Mouse (Mus musculus): Measurements from ENCODE around the gene Fto.

GRCm38 (mm10) chr8:91426496-91426895, 113.2 kb downstream of the Fto start:
- TF ChIP-seq CTCF (IDR thresholded peaks at IDR 0.05; ENCODE audit: borderline replicate concordance, insufficient read depth, low read depth, low read length) = no peak
- no peak for TF ChIP-seq POLR2A (IDR thresholded peaks at IDR 0.05; ENCODE audit: borderline replicate concordance, insufficient read depth, low read length)
